8 mouse cellular contexts compared by ENCODE assay signal in genomic region chr17:71476346-71477020, GRCm38 (mm10). TPM values are rescaled to one million over a fixed set of nuclear protein-coding genes. Genes with fewer than 3 reads are reported as not detected.
DNase-seq lines count a peak whose midpoint lies in the region; ATAC-seq and TF ChIP-seq lines count a peak whose summit lies in the region.

No protein-coding gene starts in this region.

- peaks cover 7% of the 10 kb centered on the region; the same call in 1 of the 2 replicates for H3K4me1 ChIP-seq in heart, postnatal 0 days (ENCODE audit: control insufficient read depth, insufficient read depth)
- no peaks in the 10 kb centered on the region for H3K4me1 ChIP-seq in embryonic facial prominence, embryonic 11.5 days (ENCODE audit: control insufficient read depth, insufficient read depth, low read length)
- peaks cover 7% of the 10 kb centered on the region; the same call in 1 of the 2 replicates for H3K4me1 ChIP-seq in hindbrain, postnatal 0 days (ENCODE audit: insufficient read depth, low read length)
- H3K4me1 ChIP-seq in midbrain, embryonic 16.5 days (ENCODE audit: control insufficient read depth, insufficient read depth, low read length): peaks cover 18% of the 10 kb centered on the region

- peak overlapping the region; percentile 95 for H3K4me2 ChIP-seq in heart, postnatal 0 days (ENCODE audit: low read depth, low read length)
- H3K4me2 ChIP-seq in embryonic facial prominence, embryonic 11.5 days (ENCODE audit: low read depth, low read length): peak overlapping the region; percentile 73; the same call in 1 of the 2 replicates
- peak overlapping the region; percentile 85 for H3K4me2 ChIP-seq in hindbrain, postnatal 0 days (ENCODE audit: low read depth, low read length)
- peak overlapping the region; percentile 97 for H3K4me2 ChIP-seq in midbrain, embryonic 16.5 days (ENCODE audit: low read length)

- no peaks in the 10 kb centered on the region for H3K9me3 ChIP-seq in heart, postnatal 0 days (replicated peaks; ENCODE audit: control insufficient read depth, low read length)
- no peaks in the 10 kb centered on the region for H3K9me3 ChIP-seq in embryonic facial prominence, embryonic 11.5 days (replicated peaks; ENCODE audit: control insufficient read depth, low read length)
- H3K9me3 ChIP-seq in hindbrain, postnatal 0 days (ENCODE audit: low read length): no peaks in the 10 kb centered on the region
- no peaks in the 10 kb centered on the region for H3K9me3 ChIP-seq in midbrain, embryonic 16.5 days (replicated peaks; ENCODE audit: control insufficient read depth, low read length, poor library complexity, severe bottlenecking)

- no peak for ATAC-seq in heart, postnatal 0 days (ENCODE audit: insufficient read depth, low read depth)
- no peak for ATAC-seq in embryonic facial prominence, embryonic 11.5 days (replicated peaks; ENCODE audit: insufficient number of reproducible peaks, low FRiP score, low TSS enrichment, low read depth)
- no peak for ATAC-seq in hindbrain, postnatal 0 days
- ATAC-seq in midbrain, embryonic 16.5 days: no peak
- no peak for ATAC-seq in granulocyte monocyte progenitor cell, adult 5-6 weeks (replicated peaks; ENCODE audit: poor library complexity, severe bottlenecking)

- no peaks in the 10 kb centered on the region for H3K27me3 ChIP-seq in heart, postnatal 0 days (ENCODE audit: control insufficient read depth, insufficient read depth, low read length)
- H3K27me3 ChIP-seq in embryonic facial prominence, embryonic 11.5 days (ENCODE audit: control insufficient read depth, insufficient read depth, low read length): no peaks in the 10 kb centered on the region
- H3K27me3 ChIP-seq in hindbrain, postnatal 0 days (ENCODE audit: insufficient read depth, low read length): no peaks in the 10 kb centered on the region
- H3K27me3 ChIP-seq in midbrain, embryonic 16.5 days (ENCODE audit: control insufficient read depth, insufficient read depth, low read depth, low read length): no peaks in the 10 kb centered on the region

- H3K4me3 ChIP-seq in heart, postnatal 0 days (ENCODE audit: low read depth, low read length): peak overlapping the region; percentile 99; the same call in 1 of the 2 replicates
- H3K4me3 ChIP-seq in embryonic facial prominence, embryonic 11.5 days (ENCODE audit: low read depth, low read length): no peak overlapping the region
- peak overlapping the region; percentile 92 for H3K4me3 ChIP-seq in hindbrain, postnatal 0 days (ENCODE audit: low read length)
- H3K4me3 ChIP-seq in midbrain, embryonic 16.5 days (ENCODE audit: low read depth, low read length): peak overlapping the region; percentile 78

- H3K36me3 ChIP-seq in heart, postnatal 0 days (replicated peaks; ENCODE audit: control insufficient read depth, insufficient read depth, low read length): no peaks in the 10 kb centered on the region
- no peaks in the 10 kb centered on the region for H3K36me3 ChIP-seq in embryonic facial prominence, embryonic 11.5 days (replicated peaks; ENCODE audit: control insufficient read depth, insufficient read depth, low read depth, low read length)
- no peaks in the 10 kb centered on the region for H3K36me3 ChIP-seq in hindbrain, postnatal 0 days (ENCODE audit: insufficient read depth, low read length)
- no peaks in the 10 kb centered on the region for H3K36me3 ChIP-seq in midbrain, embryonic 16.5 days (ENCODE audit: control insufficient read depth, insufficient read depth, low read length)

- peak overlapping the region; percentile 86; the same call in 1 of the 2 replicates for H3K9ac ChIP-seq in heart, postnatal 0 days (replicated peaks; ENCODE audit: low read depth, low read length)
- peak overlapping the region; percentile 96; the same call in 1 of the 2 replicates for H3K9ac ChIP-seq in embryonic facial prominence, embryonic 11.5 days (replicated peaks; ENCODE audit: low read length)
- H3K9ac ChIP-seq in hindbrain, postnatal 0 days (replicated peaks; ENCODE audit: low read length): peak overlapping the region; percentile 96; the same call in 1 of the 2 replicates
- H3K9ac ChIP-seq in midbrain, embryonic 16.5 days (ENCODE audit: low read depth, low read length): peak overlapping the region; percentile 87

- TF ChIP-seq CTCF in heart, postnatal 0 days (IDR thresholded peaks at IDR 0.05; ENCODE audit: low read depth): no peak
- TF ChIP-seq CTCF in hindbrain, postnatal 0 days (IDR thresholded peaks at IDR 0.05; ENCODE audit: low read depth): no peak

- intact Hi-C loops in heart, postnatal 25 days (cut with DNase I): no loop called here

- no peak for TF ChIP-seq EP300 in heart, postnatal 0 days (IDR thresholded peaks at IDR 0.05; ENCODE audit: low read depth)

- no peak overlapping the region for H3K27ac ChIP-seq in heart, postnatal 0 days (ENCODE audit: low read depth)
- no peak overlapping the region for H3K27ac ChIP-seq in embryonic facial prominence, embryonic 11.5 days (replicated peaks; ENCODE audit: low read depth, low read length)
- no peak overlapping the region for H3K27ac ChIP-seq in hindbrain, postnatal 0 days
- H3K27ac ChIP-seq in midbrain, embryonic 16.5 days (ENCODE audit: low read length): no peak overlapping the region

- DNase-seq in heart, postnatal 0 days (ENCODE audit: low spot score): no peak
- DNase-seq in heart, postnatal 25 days (ENCODE audit: low spot score): no peak
- DNase-seq in embryonic facial prominence, embryonic 11.5 days (ENCODE audit: low spot score): no peak
- DNase-seq in hindbrain, postnatal 0 days (ENCODE audit: low spot score): no peak
- no peak for DNase-seq in frontal cortex, adult 2 months (ENCODE audit: extremely low spot score in 1 of 2, low spot score in 1 of 2)
- DNase-seq in thymus, postnatal 0 days (ENCODE audit: low spot score): no peak

- WGBS in heart, postnatal 0 days: 77% methylated on average over 7 of the region's 7 CpGs
- WGBS in embryonic facial prominence, embryonic 11.5 days: 81% methylated on average over 7 of the region's 7 CpGs
- 75% methylated on average over 7 of the region's 7 CpGs for WGBS in hindbrain, postnatal 0 days
- WGBS in midbrain, embryonic 16.5 days: 81% methylated on average over 7 of the region's 7 CpGs

RNA-seq across cellular contexts. Expression of gene Smchd1, which starts 1.3 kb away (rescaled TPM):
- total RNA-seq in heart, postnatal 0 days (2014; rRNA removed; ENCODE audit: low replicate concordance): 16.1 and 40.9 TPM in 2 replicates
- polyA plus RNA-seq in heart, postnatal 0 days (2015; fragmentation: Nextera tagmentation; extraction: Ambion mirVana): 18.6 and 18.7 TPM in 2 replicates
- 10 to 100 TPM; 18.0 to 19.7 TPM for total RNA-seq in heart, postnatal 25 days (2021)
- polyA plus RNA-seq in embryonic facial prominence, embryonic 11.5 days (2014; fragmentation: Nextera tagmentation; extraction: Ambion mirVana): 87.8 and 90.7 TPM in 2 replicates
- 35.3 and 42.2 TPM in 2 replicates for total RNA-seq in hindbrain, postnatal 0 days (2014; rRNA removed)
- polyA plus RNA-seq in hindbrain, postnatal 0 days (2015; fragmentation: Nextera tagmentation; extraction: Ambion mirVana): 33.9 and 35.4 TPM in 2 replicates
- polyA plus RNA-seq in midbrain, embryonic 16.5 days (2015; fragmentation: Nextera tagmentation; extraction: Ambion mirVana): 41.5 and 43.1 TPM in 2 replicates
- polyA plus RNA-seq in frontal cortex, adult 2 months (2012; rRNA removed): 26.8 and 27.6 TPM in 2 replicates
- 66.3 and 75.3 TPM in 2 replicates for polyA plus RNA-seq in thymus, postnatal 0 days (2015; fragmentation: Nextera tagmentation; extraction: Ambion mirVana)
- total RNA-seq in granulocyte monocyte progenitor cell, adult 5-6 weeks (2014; fragmentation: Nextera tagmentation): 98.4 and 118 TPM in 2 replicates
- 162 and 168 TPM in 2 replicates for total RNA-seq in granulocyte monocyte progenitor cell, adult 5-6 weeks (2017)

RNA-seq across cellular contexts. Expression of gene Gm4707, which starts 16.8 kb away (rescaled TPM):
- total RNA-seq in heart, postnatal 0 days (2014; rRNA removed; ENCODE audit: low replicate concordance): 0.69 and 5.1 TPM in 2 replicates
- polyA plus RNA-seq in heart, postnatal 0 days (2015; fragmentation: Nextera tagmentation; extraction: Ambion mirVana): 0.90 and 1.5 TPM in 2 replicates
- total RNA-seq in heart, postnatal 25 days (2021): 1 to 10 TPM; 1.0 to 1.5 TPM
- polyA plus RNA-seq in embryonic facial prominence, embryonic 11.5 days (2014; fragmentation: Nextera tagmentation; extraction: Ambion mirVana): 1.5 and 1.6 TPM in 2 replicates
- total RNA-seq in hindbrain, postnatal 0 days (2014; rRNA removed): 0.36 and 2.1 TPM in 2 replicates
- polyA plus RNA-seq in hindbrain, postnatal 0 days (2015; fragmentation: Nextera tagmentation; extraction: Ambion mirVana): 3.1 and 3.8 TPM in 2 replicates
- polyA plus RNA-seq in midbrain, embryonic 16.5 days (2015; fragmentation: Nextera tagmentation; extraction: Ambion mirVana): 2.5 and 3.7 TPM in 2 replicates
- polyA plus RNA-seq in frontal cortex, adult 2 months (2012; rRNA removed): 2.1 and 2.4 TPM in 2 replicates
- 0.91 and 2.8 TPM in 2 replicates for polyA plus RNA-seq in thymus, postnatal 0 days (2015; fragmentation: Nextera tagmentation; extraction: Ambion mirVana)
- 6.0 and 7.7 TPM in 2 replicates for total RNA-seq in granulocyte monocyte progenitor cell, adult 5-6 weeks (2014; fragmentation: Nextera tagmentation)
- total RNA-seq in granulocyte monocyte progenitor cell, adult 5-6 weeks (2017): 1.0 and 4.9 TPM in 2 replicates

RNA-seq across cellular contexts. Expression of gene Ndc80, which starts 50.2 kb away (rescaled TPM):
- 6.4 and 8.3 TPM in 2 replicates for total RNA-seq in heart, postnatal 0 days (2014; rRNA removed; ENCODE audit: low replicate concordance)
- polyA plus RNA-seq in heart, postnatal 0 days (2015; fragmentation: Nextera tagmentation; extraction: Ambion mirVana): 9.9 and 11.6 TPM in 2 replicates
- 1 to 10 TPM; 1.1 TPM for total RNA-seq in heart, postnatal 25 days (2021)
- polyA plus RNA-seq in embryonic facial prominence, embryonic 11.5 days (2014; fragmentation: Nextera tagmentation; extraction: Ambion mirVana): 60.9 and 76.3 TPM in 2 replicates
- 3.6 and 3.8 TPM in 2 replicates for total RNA-seq in hindbrain, postnatal 0 days (2014; rRNA removed)
- polyA plus RNA-seq in hindbrain, postnatal 0 days (2015; fragmentation: Nextera tagmentation; extraction: Ambion mirVana): 6.8 and 9.7 TPM in 2 replicates
- 4.4 and 5.6 TPM in 2 replicates for polyA plus RNA-seq in midbrain, embryonic 16.5 days (2015; fragmentation: Nextera tagmentation; extraction: Ambion mirVana)
- 0.36 and 0.48 TPM in 2 replicates for polyA plus RNA-seq in frontal cortex, adult 2 months (2012; rRNA removed)
- polyA plus RNA-seq in thymus, postnatal 0 days (2015; fragmentation: Nextera tagmentation; extraction: Ambion mirVana): 56.9 and 60.6 TPM in 2 replicates
- 23.1 and 24.6 TPM in 2 replicates for total RNA-seq in granulocyte monocyte progenitor cell, adult 5-6 weeks (2014; fragmentation: Nextera tagmentation)
- 76.7 and 80.4 TPM in 2 replicates for total RNA-seq in granulocyte monocyte progenitor cell, adult 5-6 weeks (2017)
